Mouse (Mus musculus) hindbrain, embryonic 11.5 days (tissue): Measurements from ENCODE around the gene Esp3. TPM values are rescaled to one million over a fixed set of nuclear protein-coding genes. Genes with fewer than 3 reads are reported as not detected.
"Not testable (repeated sequence)": the region's sequence is repeated elsewhere in the genome, so short reads cannot be mapped to it uniquely, and the experiment has no call there.

Experiments
- ATAC-seq: fragments of 200-750 bp; cut with Nextera tagmentation; 2 replicates; pipeline ENCODE4 v1.8.0; 2017; ENCODE audit warnings: mild to moderate bottlenecking, moderate TSS enrichment, moderate library complexity; ENCODE audit not compliant: low FRiP score
- DNase-seq: peaks from one replicate; pipeline ENCODE4 v3.0.0-alpha.2; 2015; ENCODE audit warnings: low spot score
- H3K27ac ChIP-seq: fragments of 300-500 bp; sonication (generic); 2 replicates; pipeline ENCODE4 v1.5.1; 2014; ENCODE audit warnings: mild to moderate bottlenecking, low read depth, low read length
- H3K27me3 ChIP-seq: fragments of 300-500 bp; sonication (generic); 2 replicates; pipeline ENCODE4 v1.6.1; 2014; ENCODE audit warnings: mild to moderate bottlenecking, low read length, moderate library complexity, mixed read lengths; ENCODE audit not compliant: control insufficient read depth, insufficient read depth
- H3K36me3 ChIP-seq: fragments of 300-500 bp; sonication (generic); 2 replicates; pipeline ENCODE4 v1.6.1; 2014; ENCODE audit warnings: mild to moderate bottlenecking, low read length, moderate library complexity, mixed read lengths; ENCODE audit not compliant: control insufficient read depth, insufficient read depth
- H3K4me1 ChIP-seq: fragments of 300-500 bp; sonication (generic); replicated peaks from 2 replicates; pipeline ENCODE4 v1.6.1; 2014; ENCODE audit warnings: low read length, mixed read lengths; ENCODE audit not compliant: control insufficient read depth, insufficient read depth
- H3K4me2 ChIP-seq: fragments of 300-500 bp; sonication (generic); replicated peaks from 2 replicates; pipeline ENCODE4 v1.6.1; 2014; ENCODE audit warnings: mild to moderate bottlenecking, low read depth, low read length
- H3K4me3 ChIP-seq: fragments of 300-500 bp; sonication (generic); 2 replicates; pipeline ENCODE4 v1.5.1; 2014; ENCODE audit warnings: low read depth, low read length
- H3K9ac ChIP-seq: fragments of 300-500 bp; sonication (generic); 2 replicates; pipeline ENCODE4 v1.6.1; 2014; ENCODE audit warnings: low read depth, low read length
- H3K9me3 ChIP-seq: fragments of 300-500 bp; sonication (generic); 2 replicates; pipeline ENCODE4 v1.6.1; 2016; ENCODE audit warnings: low read length; ENCODE audit not compliant: control insufficient read depth
- WGBS: fragments of 180-500 bp; shearing (Covaris S2); extraction: QIAGEN DNeasy Blood & Tissue Kit; methylation state at CpG from one replicate; pipeline ENCODE4 v1.1.7; 2014; 5-methylcytosine and 5-hydroxymethylcytosine counted together
- polyA plus RNA-seq: library from polyadenylated mRNA; unstranded; fragments of >200 nt; fragmentation: Nextera tagmentation; extraction: Ambion mirVana; gene quantifications from 2 replicates; pipeline ENCODE4 v1.2.1, GENCODE M21; 2014

The Esp3 gene
- polyA plus RNA-seq, result not detected in 2 replicates

DNA sequence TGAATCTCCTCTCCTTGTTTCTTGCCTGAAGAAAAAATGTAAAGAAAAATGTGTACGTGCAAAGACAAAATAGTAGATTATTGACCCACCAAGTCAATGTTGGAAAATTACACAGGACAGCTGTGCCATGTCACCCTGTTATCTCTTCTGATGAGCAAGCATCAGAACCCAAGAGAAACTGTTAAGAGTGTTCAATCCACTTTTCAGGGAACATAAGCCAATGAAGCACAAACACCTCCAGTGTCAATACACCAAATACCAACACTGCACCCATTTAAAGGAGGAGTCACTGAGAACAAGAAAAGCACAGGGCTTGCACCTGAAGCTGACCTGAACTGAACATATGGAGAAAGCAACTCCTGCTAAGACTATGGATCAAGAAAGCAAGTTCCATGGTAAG lies at the start of gene Esp3:
TSS of gene Esp3 (plus strand) at position 301 of the 400 bp plus-strand sequence.
- WGBS, result 96% methylated on average over 1 of the region's 1 CpGs
- not testable (repeated sequence) for H3K9me3 ChIP-seq, H3K9ac ChIP-seq, H3K4me3 ChIP-seq, ATAC-seq, H3K27ac ChIP-seq, H3K4me1 ChIP-seq, H3K4me2 ChIP-seq, H3K27me3 ChIP-seq, H3K36me3 ChIP-seq, DNase-seq

DNA sequence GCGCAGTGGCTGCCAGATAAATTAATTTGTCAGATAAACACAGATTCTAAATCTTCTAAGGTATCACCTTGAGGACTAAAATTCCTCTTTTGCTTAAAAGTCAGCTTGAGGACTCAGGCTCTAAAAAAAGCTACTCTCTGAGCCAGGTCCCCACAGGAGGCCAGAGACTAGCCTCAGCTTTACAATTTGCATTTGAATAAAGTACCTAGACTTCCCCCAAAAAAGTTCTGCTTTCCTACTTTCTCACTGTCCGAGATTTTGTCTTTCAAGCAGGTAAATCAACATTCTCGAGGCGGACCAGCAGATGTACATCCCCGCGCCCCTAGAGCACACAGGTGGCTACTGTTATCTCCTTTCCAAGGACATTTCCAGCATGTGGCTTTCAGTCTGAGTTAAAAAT lies 48.0 kb upstream of the Esp3 start:
- H3K9me3 ChIP-seq, H3K9ac ChIP-seq, H3K4me3 ChIP-seq, H3K27me3 ChIP-seq, H3K27ac ChIP-seq, H3K4me1 ChIP-seq, H3K36me3 ChIP-seq, DNase-seq, H3K4me2 ChIP-seq, ATAC-seq: not testable (repeated sequence)
- WGBS, result 44% methylated on average over 6 of the region's 6 CpGs

DNA sequence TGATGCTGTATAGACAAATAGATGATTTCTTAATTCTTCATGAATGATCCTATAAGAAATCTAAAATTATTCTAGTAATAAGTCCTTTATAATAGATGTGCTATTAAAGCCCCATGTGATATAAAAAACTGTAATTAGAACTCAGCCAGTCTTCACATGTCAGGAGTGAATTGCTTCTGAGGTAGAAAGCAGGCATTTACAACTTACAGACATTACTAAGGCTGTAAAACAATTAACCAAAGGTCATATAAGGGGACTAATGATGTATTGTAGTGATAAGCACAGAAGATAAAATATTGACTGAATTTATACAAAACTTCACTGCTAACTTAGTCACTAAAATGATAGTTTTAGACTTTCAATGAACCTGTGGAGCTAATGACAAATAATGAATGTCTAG lies 40.6 kb upstream of the Esp3 start:
- no peaks in the 10 kb centered on the region for H3K4me1 ChIP-seq
- no peak overlapping the region for H3K27ac ChIP-seq
- no peak overlapping the region for H3K4me2 ChIP-seq
- H3K36me3 ChIP-seq, result no peaks in the 10 kb centered on the region
- H3K9me3 ChIP-seq, result no peaks in the 10 kb centered on the region
- H3K4me3 ChIP-seq, result no peak overlapping the region
- H3K9ac ChIP-seq, result no peak overlapping the region
- no peaks in the 10 kb centered on the region for H3K27me3 ChIP-seq
- no peak for DNase-seq
- no peak for ATAC-seq

DNA sequence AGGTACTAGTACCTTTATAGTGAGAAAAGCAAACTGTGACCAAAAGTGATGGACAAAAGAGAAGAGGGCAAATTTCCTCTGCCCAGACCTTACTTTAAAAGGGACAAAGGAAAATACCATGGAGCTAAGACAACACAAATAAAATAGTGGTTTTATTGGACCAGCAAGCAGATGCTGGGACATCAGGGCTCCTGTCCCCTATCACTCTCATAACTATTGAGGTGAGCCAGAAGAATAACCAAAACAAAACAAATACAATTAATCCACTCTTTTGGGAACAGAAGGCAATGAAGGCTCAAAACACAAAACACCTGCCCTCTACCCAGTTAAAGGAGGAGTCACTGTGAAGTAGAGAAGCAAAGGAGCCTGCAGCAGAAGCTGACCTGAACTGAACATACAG lies 33.6 kb upstream of the Esp3 start, which contains the start of gene Esp4:
TSS of gene Esp4 (plus strand) at position 301 of the 400 bp plus-strand sequence.
- Histone ChIP-seq H3K4me3 (no peak within 1 kb of the TSS), H3K27ac (no peak within 1 kb of the TSS), H3K36me3 (no peaks in the 10 kb centered on the region), H3K27me3 (no peaks in the 10 kb centered on the region), H3K4me1 (no peaks in the 10 kb centered on the region), H3K9me3 (no peaks in the 10 kb centered on the region), H3K4me2 (no peak within 1 kb of the TSS), H3K9ac (no peak within 1 kb of the TSS)
- DNase-seq (no peak), ATAC-seq (no peak)

DNA sequence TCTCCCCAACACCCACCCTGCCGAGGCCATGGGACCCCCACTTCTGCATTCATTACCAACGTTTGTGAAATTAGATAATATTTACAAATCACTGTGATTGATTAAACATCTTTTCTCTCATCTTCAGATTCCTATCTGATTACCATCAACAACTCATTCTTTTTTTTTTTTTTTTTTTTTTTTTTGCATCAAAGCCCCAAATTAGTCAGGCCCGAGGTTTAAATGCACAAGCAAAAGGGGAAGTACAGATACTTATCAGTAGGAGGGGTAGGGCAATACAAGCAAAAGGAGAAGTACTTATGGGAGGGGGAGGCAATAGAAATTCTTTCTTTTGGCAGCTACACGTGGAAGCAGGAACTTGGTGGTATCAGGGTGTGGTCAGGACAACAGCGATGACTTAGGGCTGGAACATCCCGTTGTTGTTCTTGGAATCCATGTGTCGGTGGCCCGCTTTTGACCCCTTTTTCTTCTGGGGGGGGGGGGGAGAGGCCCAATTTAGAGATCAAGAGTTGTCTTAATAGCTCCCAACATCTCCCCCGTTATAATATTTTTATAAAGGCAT lies 30.3 kb downstream of the Esp3 start:
- H3K4me2 ChIP-seq, H3K4me1 ChIP-seq, DNase-seq, H3K4me3 ChIP-seq, H3K27me3 ChIP-seq, H3K27ac ChIP-seq, ATAC-seq, H3K9ac ChIP-seq, H3K36me3 ChIP-seq, H3K9me3 ChIP-seq: not testable (repeated sequence)
- WGBS, result 82% methylated on average over 9 of the region's 9 CpGs

DNA sequence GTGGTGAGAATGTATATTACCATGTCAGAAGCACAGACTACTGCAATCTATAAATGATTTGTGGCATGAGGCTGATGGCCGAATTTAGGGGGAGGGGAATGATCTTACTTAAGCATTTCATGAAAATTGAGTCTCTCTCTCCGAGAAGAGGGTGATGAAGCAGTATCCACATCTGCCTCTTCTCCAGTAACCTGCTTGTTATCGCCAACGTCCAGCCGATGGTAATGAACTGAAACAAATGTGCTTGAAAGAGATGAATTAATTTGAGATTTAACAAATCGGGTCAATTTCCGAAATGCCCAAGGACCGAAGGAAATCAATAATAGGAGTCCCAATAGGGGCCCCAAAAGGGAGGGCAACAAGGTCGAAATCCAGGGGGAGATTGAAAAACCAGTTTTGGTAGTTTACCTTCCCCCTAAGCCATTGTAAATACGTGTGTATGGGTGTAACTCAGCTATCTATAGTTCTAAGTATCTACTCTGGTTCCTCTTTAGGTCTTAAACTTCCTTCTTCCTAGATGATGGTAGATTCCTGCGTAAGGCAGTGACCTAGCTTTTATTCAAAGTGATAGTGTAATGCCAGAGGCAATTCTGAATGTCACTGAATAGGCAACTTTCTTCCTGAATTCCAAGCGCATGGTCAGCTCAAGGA lies 31.4 kb downstream of the Esp3 start:
- H3K4me1 ChIP-seq, H3K9me3 ChIP-seq, H3K27me3 ChIP-seq, H3K4me2 ChIP-seq, H3K4me3 ChIP-seq, ATAC-seq, H3K27ac ChIP-seq, H3K9ac ChIP-seq, DNase-seq, H3K36me3 ChIP-seq: not testable (repeated sequence)
- 79% methylated on average over 12 of the region's 12 CpGs for WGBS

Other genes with a start within 250 kb of the Esp3 start
- not detected in 2 replicates for gene Esp8, start 112.1 kb upstream of the Esp3 start, polyA plus RNA-seq
- gene Esp6, start 70.6 kb upstream of the Esp3 start, polyA plus RNA-seq, result not detected in 2 replicates
- gene Esp4, start 33.5 kb upstream of the Esp3 start, polyA plus RNA-seq, result not detected in 2 replicates
- not detected in 2 replicates for gene Esp1, start 95.0 kb downstream of the Esp3 start, polyA plus RNA-seq
- not detected in 2 replicates for gene Crisp2, start 174.9 kb downstream of the Esp3 start, polyA plus RNA-seq
- gene Rhag, start 179.1 kb downstream of the Esp3 start, polyA plus RNA-seq, result 7.7 and 8.0 TPM in 2 replicates
- 0.90 and 1.7 TPM in 2 replicates for gene 9130008F23Rik, start 248.5 kb downstream of the Esp3 start, polyA plus RNA-seq